Mouse (Mus musculus): ENCODE data around the gene Orai1.
"Not testable (repeated sequence)": the region's sequence is repeated elsewhere in the genome, so short reads cannot be mapped to it uniquely, and the experiment has no call there.

The Orai1 gene

DNA sequence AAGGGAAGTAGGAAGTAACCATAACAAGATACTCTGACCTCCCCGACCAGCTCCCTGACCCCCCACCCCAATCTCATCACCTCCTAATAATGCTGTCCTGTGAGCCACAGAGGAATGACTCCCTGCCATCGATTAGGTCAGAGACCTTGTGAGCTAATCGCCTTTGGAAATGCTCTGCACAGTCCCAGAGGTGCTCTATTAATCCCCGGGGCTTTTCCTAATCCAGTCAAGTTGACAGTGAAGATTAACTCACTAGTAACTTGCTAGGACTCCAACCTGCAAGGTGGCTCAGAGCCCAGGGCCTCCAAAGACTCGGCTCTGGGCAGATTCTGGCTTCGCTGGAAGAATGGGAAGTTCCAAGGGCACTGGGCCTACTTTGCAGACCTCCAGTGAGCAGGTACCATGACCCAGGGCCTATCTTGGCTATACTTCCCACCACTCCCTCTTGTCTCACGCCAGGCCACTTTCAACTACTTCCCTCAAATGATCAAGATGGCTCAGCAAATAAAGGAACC lies 18.8 kb downstream of the Orai1 start:
- no peak for DNase-seq (ENCODE audit: low read depth, low spot score)

DNA sequence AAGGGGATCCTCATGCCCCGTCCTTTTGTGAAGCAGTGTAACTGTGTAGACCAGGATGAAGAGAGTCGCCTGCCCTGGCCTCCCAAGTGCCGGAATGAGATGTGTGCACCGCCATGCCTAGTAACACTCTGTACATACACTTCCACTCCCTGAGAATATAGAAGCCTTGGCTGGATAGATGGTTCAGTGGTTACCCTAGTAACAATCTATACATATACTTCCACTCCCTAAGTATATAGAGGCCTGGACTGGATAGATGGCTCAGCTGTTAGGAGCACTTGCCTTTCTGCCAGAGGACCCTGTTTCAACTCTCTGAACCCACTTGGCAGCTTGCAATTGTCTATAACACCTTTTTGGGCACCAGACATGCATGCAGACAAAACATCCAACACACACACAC lies 20.2 kb downstream of the Orai1 start:
- DNase-seq (ENCODE audit: low read depth, low spot score), result no peak

DNA sequence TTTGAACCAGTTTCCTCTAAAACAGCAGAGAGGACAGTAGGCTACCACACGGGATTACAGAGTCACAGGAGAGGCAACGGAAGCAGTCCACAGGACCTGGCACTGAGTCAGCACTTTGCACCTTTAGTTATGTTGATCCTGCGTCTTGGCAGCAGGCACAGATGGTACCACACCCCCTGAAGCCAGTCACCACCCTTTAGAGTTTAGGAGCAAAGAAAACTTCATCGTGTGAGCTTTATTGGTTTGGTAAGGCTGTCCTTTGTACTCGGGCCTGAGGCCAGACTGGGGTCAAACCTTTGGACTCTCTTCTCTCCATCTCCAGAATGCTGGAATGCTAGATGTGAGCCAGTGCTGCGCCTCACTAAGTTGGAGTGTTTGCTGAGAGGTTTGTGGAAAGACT lies 20.7 kb downstream of the Orai1 start:
- DNase-seq (ENCODE audit: low read depth, low spot score), result no peak

DNA sequence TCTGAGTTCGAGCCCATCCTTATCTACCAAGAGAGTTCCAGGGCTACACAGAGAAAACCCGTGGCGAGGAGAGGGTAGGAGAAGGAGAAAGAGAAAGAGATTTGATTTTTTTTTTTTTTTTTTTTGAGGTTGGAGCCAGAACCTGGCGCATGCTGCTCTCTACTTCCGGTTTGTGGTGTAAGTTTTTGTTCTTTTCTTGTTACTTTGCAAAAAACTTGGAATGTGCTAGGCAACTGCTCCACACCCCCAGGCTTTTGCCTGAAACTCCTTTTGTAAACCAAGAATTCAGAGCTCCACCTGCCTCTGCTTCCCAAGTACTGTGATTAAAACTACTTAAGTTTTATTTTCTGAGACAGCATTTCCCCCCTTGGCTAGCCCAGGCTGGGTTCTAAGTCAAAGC lies 23.2 kb downstream of the Orai1 start:
- DNase-seq (ENCODE audit: low read depth, low spot score), result no peak

DNA sequence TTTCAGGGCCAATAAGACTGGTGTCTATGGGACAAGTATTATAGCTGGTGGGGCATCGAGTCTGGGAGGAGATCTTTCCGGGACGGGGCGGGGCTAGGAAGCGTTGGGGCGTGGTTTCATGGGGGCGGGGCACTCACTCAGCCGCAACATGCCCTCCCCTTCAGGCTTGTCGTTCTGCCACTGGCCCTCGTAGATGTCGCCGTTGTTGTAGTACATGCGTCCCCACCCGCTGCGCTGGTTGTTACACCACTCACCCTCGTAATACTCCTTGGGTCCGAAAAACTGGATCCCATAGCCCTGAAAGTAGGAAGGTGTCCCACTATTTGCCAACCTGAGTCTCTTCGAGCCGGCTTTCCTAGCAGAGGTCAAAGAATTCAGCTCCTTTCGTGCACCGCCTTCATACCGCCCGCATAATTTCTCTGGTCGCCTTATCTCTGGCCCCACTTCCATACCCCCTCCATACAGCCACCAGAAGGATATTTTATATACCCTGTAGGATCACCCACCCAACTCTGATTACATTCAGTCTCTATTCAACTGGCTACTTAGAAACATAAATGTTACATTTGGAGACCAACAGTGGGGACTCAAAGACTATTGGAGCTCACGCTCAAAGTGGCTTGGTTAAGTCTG lies 24.4 kb downstream of the Orai1 start:
- no peak for DNase-seq (ENCODE audit: low read depth, low spot score)

DNA sequence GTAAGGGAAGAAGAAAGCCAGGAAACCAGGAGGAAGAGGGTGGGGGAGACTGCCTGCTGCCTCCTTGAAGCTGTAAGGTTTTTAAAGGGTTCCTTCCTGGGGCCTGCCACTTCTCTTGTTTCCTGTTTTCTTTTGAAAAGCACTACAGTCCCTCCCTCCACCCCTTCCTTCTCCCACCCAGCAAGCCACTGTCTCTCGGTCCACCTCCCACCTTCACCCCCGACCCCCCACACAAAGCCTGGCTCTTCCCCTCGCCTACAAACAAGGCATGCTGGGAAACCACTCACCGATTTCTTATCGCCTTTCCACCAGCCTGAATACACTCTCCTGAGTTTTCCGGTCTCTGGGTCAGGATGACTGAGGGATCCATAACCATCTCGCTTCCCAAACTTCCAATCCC lies 25.9 kb downstream of the Orai1 start:
- DNase-seq (ENCODE audit: low read depth, low spot score), result no peak

DNA sequence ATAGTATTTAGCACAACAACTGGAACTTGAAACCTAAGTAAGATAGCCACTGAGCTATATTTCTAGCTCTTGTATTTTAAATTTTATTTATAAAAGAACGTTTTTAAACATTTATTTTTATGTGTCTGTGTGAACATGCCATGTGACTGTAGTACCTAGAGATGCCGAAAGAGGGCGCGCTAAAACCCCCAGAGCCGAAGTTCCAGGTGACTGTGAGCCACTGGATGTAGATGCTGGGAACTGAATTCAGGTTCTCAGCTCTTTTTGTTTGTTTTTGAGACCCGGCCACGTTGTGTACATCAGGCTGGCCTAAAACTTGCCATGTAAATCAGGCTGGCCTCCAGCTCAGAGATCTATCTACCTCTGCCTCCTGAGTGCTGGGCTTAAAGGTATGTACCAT lies 29.0 kb downstream of the Orai1 start:
- no peak for DNase-seq (ENCODE audit: low read depth, low spot score)

DNA sequence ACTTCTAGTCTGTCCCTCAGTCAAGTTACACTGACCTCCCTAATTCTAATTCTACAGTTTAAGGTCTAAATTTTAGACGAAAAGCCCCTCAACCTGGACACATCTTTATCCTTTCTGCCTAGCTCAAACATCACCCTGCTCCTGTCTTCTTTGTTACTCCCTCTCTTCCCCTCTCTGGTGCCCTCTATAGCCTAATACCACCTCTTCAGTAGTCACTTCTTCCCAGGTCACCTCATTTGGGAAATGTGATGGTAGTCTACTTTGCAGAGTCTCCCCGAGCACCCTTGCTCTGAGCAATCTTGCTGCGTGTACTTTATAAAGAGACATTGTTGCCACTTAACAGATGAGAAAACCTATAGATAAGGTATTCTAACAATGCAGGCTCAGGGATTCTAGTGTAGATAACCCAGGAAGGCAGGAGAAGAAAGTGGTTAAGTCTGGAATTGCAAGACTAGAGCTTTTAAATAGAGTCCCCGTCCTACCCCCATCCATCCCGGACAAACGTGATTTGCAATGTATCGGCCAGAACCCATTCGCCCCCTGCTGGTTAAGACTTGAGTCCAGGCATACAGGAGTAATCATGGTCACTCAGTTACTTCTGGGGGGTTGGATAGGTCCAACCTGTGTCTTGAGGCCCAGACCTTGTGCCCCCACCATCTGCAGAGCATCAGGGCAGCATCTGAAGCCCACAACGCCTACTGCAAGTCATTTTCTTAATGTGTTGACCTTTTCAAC lies 30.9 kb downstream of the Orai1 start:
- no peak for DNase-seq (ENCODE audit: low read depth, low spot score)

DNA sequence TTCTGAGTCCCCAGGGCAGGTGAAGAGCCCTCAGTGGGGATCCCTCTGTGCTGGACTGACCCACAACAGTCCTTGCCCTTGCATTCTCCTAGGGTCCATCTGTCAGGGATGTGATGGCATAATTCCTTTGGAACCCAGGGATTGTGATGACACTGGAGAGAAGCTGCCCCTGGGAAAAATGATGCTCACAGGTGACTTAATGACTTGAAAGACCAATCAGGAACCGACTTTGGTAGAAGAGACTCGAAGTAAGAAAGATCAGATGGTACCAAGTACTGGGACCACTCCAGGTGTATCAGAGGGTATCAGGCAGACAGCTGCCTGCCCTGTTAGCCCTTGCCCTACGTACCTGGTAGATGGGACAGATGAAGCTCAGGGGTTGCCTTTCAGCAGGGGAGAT lies 32.0 kb downstream of the Orai1 start, which contains the start of gene Morn3:
Gene Morn3 (minus strand): TSS at position 101 of the 400 bp plus-strand sequence.
- no peak for DNase-seq (ENCODE audit: low read depth, low spot score)

DNA sequence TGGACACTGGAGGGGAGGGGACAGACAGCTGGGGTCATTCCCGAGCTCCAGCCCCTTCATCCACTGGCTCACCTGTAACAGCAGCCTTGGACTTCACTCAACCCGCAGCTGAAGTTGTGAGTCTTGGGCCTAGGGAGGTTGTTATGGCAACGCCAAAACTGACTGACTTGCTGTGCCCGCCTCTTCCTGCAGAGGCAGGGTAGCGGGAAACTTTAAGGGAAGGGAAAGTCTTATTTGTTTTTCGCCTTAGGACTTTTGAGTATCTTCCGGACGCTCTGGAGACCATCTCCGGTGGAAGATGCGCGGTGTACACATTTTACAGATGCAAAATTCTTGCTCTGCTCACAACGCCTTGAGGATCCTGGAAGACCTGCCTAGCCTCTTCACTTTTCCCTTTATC lies 34.4 kb downstream of the Orai1 start:
- DNase-seq (ENCODE audit: low read depth, low spot score), result no peak

DNA sequence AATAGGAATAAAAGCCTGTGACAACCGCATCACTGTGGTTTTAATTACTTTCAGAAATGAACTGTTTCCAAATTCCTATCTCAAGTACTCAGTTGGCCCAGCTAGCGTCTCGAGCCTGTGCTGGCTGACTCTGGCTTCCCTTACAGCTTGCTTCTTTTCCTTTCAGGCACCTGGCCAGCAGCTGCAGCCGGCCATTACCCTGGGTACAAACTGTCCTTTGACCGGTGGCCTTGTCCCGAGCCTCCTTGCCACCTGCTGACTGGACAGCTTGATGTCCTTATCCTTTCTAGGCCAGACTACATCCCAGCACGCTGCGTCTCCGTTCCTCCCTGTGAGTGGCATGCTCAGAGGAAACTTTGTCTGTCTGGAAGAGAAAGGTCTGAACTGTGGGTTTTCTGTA lies 36.0 kb downstream of the Orai1 start:
- DNase-seq (ENCODE audit: low read depth, low spot score), result no peak

DNA sequence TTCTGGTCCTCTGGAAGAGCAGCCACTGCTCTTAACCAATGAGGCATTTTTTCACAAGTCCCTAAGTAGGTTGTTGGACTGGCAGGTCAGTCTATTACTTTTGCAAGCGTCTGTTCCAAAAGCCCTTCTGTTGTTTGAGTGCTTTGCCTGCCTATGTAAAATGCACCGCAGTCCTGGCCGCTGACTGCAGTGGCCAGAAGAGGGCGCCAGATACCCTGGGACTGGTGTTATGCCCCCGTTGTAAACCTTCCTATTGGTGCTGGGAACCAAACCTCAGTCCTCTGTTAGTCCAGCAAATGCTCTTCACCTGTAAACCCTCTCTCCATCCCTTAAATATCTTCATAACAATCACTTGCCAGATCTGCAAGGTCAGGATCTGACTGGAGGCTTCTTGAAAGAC lies 36.9 kb downstream of the Orai1 start:
- DNase-seq (ENCODE audit: low read depth, low spot score), result no peak

DNA sequence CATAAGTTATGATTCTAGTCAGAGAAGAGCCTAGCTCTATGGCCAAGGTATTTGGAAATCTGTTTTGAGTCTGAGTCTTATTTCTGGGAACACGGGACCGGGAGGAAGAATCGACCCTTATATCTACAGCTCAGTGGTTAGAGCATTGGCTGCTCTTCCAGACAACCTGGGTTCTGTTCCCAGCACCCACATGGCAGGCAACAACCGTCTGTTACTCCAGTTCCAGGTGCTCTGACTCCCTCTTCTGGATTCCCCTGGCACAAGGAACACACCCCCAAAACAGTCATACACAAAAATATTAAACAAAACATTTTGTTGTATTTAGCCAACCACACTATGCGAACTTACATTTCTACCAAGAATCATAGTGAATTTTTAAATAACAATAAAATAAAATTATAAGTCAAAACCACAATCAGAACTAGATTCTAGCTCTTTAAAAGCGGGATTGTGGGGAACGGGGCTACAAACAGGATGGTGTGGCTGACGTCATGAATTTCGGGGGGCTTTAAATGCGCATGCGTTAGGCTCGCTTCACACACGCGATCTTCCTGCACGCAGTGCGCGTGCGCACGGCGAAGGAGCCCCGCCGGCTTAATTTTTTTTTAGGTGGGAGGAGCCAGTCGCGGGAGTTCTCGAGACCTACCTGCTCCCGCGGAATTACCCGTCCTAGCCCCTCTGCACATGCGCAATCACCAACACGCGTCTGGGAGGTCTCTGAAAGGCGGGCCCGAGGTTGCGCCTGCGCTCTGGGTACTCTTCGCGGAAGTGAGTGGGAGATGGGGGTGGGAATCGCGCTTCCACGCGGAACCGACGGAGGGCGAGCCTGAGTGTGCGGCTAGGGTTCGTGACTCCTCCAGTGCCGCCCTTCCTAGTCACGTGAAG lies 42.7 kb downstream of the Orai1 start:
- peak; percentile 99 for DNase-seq (ENCODE audit: low read depth, low spot score)

DNA sequence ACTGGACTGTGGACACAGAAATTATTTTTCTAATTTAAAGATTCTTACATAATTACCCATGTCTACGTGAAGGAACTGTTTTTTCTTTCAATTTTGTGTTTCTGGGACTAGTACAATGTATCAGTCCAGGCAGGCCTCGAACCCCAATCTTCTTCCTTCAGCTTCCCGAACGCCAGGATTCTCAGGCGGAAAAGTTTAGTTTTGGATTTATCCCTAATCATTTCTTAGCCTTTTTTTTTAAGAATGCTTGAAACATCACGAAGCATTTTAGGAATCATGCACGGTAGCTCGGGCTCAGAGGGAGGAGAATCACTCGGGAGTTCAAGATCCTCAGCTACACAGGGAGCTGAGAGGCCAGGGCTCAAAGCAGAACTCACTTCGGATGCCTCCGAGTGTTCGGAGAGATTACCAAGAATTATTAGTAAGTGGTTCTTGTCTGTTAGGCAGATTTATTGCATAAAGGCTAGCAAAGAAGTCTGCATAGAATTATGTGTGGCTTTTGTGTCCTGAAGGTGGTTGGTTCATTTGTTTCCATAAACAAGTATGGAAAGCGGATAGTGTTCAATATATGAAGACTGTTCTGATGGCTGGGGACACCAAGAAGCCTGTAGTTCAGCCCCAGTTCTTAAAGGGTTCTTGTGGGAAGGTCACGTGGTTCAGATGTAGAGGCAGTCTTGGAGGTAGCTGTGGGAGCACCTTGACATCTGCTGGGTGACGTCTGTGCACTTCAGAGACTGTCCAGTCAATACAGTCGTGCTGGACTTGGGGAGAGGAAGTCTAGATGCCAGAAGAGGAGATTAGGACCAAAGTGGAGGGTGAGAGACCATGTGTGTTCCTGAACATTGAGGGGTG lies 43.6 kb downstream of the Orai1 start:
- no peak for DNase-seq (ENCODE audit: low read depth, low spot score)

DNA sequence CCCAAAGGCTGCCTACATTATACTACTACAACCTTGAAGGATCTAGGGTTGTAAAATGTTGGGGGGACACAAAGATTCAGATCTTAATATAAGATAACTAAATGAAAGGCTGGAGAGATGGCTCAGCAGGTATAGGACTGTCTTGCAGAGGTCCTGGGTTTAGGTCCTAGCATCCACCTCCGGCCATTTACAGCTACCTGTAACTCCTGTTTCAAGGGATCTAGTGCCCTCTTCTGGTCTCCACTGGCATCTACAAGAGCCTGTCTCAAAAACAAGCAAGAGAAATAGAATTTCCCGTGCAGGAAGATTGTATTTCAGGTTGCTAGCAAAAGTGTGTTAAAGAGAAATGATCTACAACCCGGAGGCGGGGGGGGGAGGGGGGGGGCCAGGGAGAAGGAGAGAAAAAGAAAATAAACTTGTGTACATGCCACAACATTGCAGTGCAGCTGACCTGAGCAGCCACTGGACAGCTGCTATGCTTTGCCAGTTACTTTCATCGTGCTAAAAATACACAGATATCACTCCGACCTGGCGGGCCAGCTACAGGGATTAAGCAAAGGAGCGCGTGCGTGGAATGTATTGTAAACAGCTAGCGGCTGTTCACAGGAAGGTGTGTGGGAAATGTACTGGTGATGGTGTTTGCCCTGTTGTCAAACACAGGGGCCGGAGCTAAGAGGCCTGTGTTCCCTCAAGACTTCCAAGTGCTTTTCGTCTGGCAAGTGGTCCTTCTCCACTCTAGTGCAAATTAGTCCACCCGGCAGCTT lies 45.1 kb downstream of the Orai1 start:
- no peak for DNase-seq (ENCODE audit: low read depth, low spot score)

DNA sequence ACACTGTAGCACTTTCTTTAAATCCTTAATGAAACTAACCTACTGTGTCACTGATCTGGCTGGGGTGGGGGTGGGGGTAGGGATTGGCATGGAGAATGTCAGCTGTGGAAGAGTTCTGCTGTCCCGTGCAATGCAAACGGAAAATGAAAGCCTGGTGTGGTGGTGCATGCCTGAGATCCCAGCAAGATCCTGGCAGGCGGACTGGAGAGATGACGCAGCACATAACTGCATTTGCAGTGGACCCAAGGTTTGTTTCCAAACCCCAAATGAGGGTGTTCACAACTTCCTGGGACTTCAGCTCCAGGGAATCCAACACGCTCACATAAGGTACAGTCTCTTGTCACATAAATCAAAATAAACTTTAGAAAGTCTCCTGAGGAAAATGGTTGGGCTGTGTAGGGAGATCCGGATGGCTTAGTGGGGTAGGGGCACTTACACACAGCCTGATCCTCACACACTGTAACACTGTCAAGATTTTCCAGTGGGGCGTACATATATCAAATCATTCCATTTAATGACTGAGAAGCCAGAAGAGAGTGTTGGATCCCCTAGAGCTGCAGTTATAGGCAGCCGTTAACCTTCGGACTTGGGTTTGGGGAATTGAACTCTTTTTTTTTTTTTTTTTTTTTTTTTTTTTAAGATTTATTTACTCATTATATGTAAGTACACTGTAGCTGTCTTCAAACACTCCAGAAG lies 46.0 kb downstream of the Orai1 start:
- DNase-seq (ENCODE audit: low read depth, low spot score), result no peak

DNA sequence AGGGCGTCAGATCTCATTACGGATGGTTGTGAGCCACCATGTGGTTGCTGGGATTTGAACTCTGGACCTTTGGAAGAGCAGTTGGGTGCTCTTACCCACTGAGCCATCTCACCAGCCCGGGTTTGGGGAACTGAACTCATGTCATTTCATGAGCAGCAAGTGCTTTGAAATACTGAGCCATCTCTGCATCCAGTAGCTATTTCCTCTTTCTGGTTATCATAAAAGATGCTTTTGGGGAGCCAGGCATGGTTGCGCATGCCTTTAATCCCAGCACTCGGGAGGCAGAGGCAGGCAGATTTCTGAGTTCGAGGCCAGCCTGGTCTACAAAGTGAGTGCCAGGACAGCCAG lies 46.5 kb downstream of the Orai1 start:
- not testable (repeated sequence) for DNase-seq (ENCODE audit: low read depth, low spot score)

DNA sequence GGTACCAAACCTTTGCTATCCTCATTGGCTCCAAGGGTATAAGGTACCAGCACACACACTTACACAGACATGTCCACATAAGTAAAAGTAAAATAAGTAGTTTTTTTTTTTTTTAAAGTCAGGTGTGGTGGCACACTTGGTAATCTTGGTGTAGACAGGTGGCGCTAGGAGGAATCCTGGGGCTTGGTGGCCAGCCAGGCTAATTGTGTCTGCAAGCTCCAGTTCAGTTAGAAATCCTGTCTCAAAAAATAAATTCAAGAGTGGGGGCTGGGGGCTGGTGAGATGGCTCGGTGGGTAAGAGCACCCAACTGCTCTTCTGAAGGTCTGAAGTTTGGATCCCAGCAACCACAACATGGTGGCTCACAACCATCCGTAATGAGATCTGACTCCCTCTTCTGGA lies 48.3 kb downstream of the Orai1 start:
- DNase-seq (ENCODE audit: low read depth, low spot score), result no peak

DNA sequence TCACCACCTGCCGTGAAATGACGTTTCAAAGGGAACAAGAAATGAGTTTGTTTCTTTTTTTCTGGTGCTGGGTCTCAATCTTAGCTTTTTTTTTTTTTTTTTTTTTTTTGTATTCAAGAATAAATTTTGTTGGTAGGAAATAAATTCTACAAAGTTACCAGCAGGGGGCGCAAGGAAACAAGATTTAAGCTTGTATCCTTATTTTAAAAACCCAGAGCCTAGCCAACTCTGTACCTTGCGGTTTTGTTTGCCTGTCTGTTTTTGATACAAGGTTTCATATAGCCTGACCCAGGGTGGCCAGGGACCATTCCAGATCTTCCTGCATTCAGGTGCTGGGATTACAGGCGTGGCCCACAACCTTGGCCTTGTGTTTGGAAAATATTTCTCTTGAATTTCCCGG lies 49.3 kb downstream of the Orai1 start:
- peak; percentile 76 for DNase-seq (ENCODE audit: low read depth, low spot score)

DNA sequence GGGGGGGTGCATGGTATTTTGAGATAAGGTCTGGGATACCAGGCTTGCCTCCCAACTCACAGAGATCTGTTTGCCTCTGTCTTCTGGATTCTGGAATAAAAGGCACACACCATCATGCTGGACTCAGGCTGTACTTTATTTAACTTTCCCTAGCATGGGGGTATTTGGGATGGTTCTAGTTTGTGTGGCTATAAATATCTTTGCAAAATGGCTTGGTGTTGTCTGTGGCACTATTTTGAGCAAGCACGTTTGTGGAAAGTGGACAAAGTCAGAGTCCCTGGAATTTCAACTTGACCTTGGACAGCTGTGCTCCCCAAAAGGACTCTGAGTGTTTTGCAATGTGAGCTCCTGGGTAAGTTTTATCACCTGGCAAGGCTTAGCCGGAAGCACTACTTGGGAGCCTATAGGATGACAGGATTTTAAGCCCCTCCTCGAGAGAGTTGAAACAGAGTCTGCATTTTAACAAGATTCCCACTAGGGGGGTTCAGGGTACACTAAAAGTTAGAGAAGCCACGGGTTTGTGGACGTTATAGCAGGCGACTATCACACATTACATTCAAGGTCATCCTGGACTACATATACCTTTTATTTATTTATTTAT lies 52.6 kb downstream of the Orai1 start:
- DNase-seq (ENCODE audit: low read depth, low spot score), result no peak

Data from brain, embryonic 18.5 days (tissue).